Mouse (Mus musculus): ENCODE measurements around the gene Gm20388. TPM values are rescaled to one million over a fixed set of nuclear protein-coding genes. Genes with fewer than 3 reads are reported as not detected.

Gm20388 gene
- polyA plus RNA-seq, 1 experiment from 2014 or later = 7.4 TPM

GRCm38 (mm10) chr8:121547132-121547531 is 1636.5 kb downstream of the Gm20388 start:
- H3K9ac ChIP-seq = no peak overlapping the region
- H3K27ac ChIP-seq = no peak overlapping the region
- no peaks in the 10 kb centered on the region for H3K4me1 ChIP-seq
- no peak overlapping the region for H3K4me3 ChIP-seq (replicated peaks)
- 14% methylated on average over 7 of the region's 7 CpGs for WGBS
- H3K36me3 ChIP-seq = peaks cover 20% of the 10 kb centered on the region
- H3K4me2 ChIP-seq = no peak overlapping the region
- no peak for ATAC-seq (replicated peaks; ENCODE audit: low FRiP score)
- no peaks in the 10 kb centered on the region for H3K9me3 ChIP-seq (replicated peaks)
- peaks cover 3% of the 10 kb centered on the region; the same call in 1 of the 2 replicates for H3K27me3 ChIP-seq

GRCm38 (mm10) chr8:121550056-121550455 is 1639.4 kb downstream of the Gm20388 start:
- 92% methylated on average over 6 of the region's 6 CpGs for WGBS
- no peak overlapping the region for H3K4me2 ChIP-seq

GRCm38 (mm10) chr8:121551065-121551985 is 1640.7 kb downstream of the Gm20388 start:
- peaks cover 61% of the 10 kb centered on the region for H3K36me3 ChIP-seq
- H3K4me1 ChIP-seq = no peaks in the 10 kb centered on the region
- H3K9me3 ChIP-seq (replicated peaks) = no peaks in the 10 kb centered on the region
- 0 out of 2 replicates have a peak, but pooled peaks cover 3% of the 10 kb centered on the region for H3K27me3 ChIP-seq
- 65% methylated on average over 24 of the region's 24 CpGs for WGBS
- ATAC-seq (replicated peaks; ENCODE audit: low FRiP score) = no peak
- H3K9ac ChIP-seq = no peak overlapping the region
- no peak overlapping the region for H3K4me3 ChIP-seq (replicated peaks)
- no peak overlapping the region for H3K4me2 ChIP-seq
- H3K27ac ChIP-seq = no peak overlapping the region

More at GRCm38 (mm10) chr8:121550056-121550455, 1639.4 kb downstream of the Gm20388 start:
- no peak overlapping the region for H3K9ac ChIP-seq
- no peak overlapping the region for H3K27ac ChIP-seq
- H3K4me3 ChIP-seq (replicated peaks) = no peak overlapping the region
- H3K4me1 ChIP-seq = no peaks in the 10 kb centered on the region
- ATAC-seq (replicated peaks; ENCODE audit: low FRiP score) = no peak
- no peaks in the 10 kb centered on the region for H3K9me3 ChIP-seq (replicated peaks)
- peaks cover 3% of the 10 kb centered on the region; the same call in 1 of the 2 replicates for H3K27me3 ChIP-seq
- peaks cover 50% of the 10 kb centered on the region for H3K36me3 ChIP-seq

- no peak overlapping the region for H3K27ac ChIP-seq
- H3K9me3 ChIP-seq (replicated peaks) = no peaks in the 10 kb centered on the region
- H3K4me1 ChIP-seq = no peaks in the 10 kb centered on the region
- H3K9ac ChIP-seq = no peak overlapping the region
- peaks cover 66% of the 10 kb centered on the region for H3K36me3 ChIP-seq
- H3K27me3 ChIP-seq = no peaks in the 10 kb centered on the region
- 87% methylated on average over 9 of the region's 9 CpGs for WGBS
- H3K4me2 ChIP-seq = no peak overlapping the region
- no peak overlapping the region for H3K4me3 ChIP-seq (replicated peaks)
- ATAC-seq (replicated peaks; ENCODE audit: low FRiP score) = no peak
Observed at GRCm38 (mm10) chr8:121552506-121552905, 1641.9 kb downstream of the Gm20388 start.

DNA sequence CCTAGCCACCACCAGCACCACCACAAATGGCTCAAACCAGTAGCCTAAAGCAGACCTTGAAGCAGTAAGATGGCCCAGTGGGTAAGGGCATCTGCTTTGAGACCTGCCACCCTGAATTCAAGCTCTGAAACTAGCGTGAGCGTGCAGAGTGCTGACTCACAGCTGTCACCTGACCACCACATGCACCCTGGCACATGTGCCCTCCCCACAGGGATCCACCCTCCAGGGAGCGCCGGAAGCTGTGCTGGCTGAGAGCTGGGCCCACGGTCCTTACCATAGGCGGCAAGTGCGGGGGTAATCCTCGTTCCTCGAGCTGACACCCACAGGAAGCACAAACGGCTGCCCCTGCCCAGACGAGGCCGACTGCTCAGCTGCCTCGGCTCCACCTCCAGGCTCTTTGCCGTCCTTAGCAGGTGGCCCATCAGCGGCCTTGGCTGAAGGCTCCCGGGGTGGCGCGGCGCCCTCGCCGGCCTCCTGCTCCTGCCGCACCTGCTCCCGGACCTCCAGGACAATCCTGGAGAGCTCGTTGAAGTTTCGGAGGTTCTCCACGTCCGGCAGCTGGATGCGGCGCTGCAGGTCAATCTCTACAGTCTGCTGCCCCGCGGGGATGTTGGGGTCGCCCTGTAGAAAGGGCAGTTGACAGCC is 1643.3 kb downstream of the Gm20388 start:
- Histone ChIP-seq H3K4me1 (no peaks in the 10 kb centered on the region), H3K36me3 (peaks cover 79% of the 10 kb centered on the region), H3K27ac (no peak overlapping the region), H3K9ac (no peak overlapping the region), H3K9me3 (replicated peaks) (no peaks in the 10 kb centered on the region), H3K4me2 (no peak overlapping the region), H3K4me3 (replicated peaks) (no peak overlapping the region), H3K27me3 (no peaks in the 10 kb centered on the region)
- ATAC-seq (replicated peaks; ENCODE audit: low FRiP score) = no peak
- WGBS = 91% methylated on average over 32 of the region's 32 CpGs

GRCm38 (mm10) chr8:121557746-121558145 is 1647.1 kb downstream of the Gm20388 start:
- no peak overlapping the region for H3K27ac ChIP-seq
- H3K36me3 ChIP-seq = peaks cover 63% of the 10 kb centered on the region
- no peak overlapping the region for H3K9ac ChIP-seq
- H3K27me3 ChIP-seq = no peaks in the 10 kb centered on the region
- 80% methylated on average over 11 of the region's 11 CpGs for WGBS
- H3K4me3 ChIP-seq (replicated peaks) = no peak overlapping the region
- no peaks in the 10 kb centered on the region for H3K4me1 ChIP-seq
- no peak overlapping the region for H3K4me2 ChIP-seq
- no peaks in the 10 kb centered on the region for H3K9me3 ChIP-seq (replicated peaks)
- no peak for ATAC-seq (replicated peaks; ENCODE audit: low FRiP score)

DNA sequence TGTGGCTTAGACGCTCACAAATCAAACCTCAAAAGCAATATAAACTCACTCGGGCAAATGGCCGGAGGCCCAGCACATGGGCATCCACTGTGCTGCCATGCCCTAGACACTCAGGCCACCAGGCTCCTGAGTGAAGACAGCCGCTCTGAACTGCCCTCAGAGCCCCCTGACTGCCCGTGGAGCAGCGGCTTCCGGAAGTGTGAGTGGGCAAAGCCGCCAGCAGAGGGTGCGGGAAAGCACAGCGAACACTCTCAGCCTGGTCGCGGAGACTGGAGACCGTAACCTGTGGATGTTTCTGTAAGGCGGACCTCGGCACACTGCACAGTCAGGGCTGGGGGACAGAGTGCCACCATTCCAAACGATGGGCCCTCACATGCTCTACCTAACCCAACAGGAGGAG is 1647.9 kb downstream of the Gm20388 start:
- ATAC-seq (replicated peaks; ENCODE audit: low FRiP score) = no peak
- no peaks in the 10 kb centered on the region for H3K27me3 ChIP-seq
- peaks cover 61% of the 10 kb centered on the region for H3K36me3 ChIP-seq
- H3K27ac ChIP-seq = no peak overlapping the region
- 86% methylated on average over 16 of the region's 16 CpGs for WGBS
- H3K4me2 ChIP-seq = no peak overlapping the region
- H3K9ac ChIP-seq = no peak overlapping the region
- no peak overlapping the region for H3K4me3 ChIP-seq (replicated peaks)
- H3K9me3 ChIP-seq (replicated peaks) = no peaks in the 10 kb centered on the region
- H3K4me1 ChIP-seq = 0 out of 2 replicates have a peak, but pooled peaks cover 3% of the 10 kb centered on the region

DNA sequence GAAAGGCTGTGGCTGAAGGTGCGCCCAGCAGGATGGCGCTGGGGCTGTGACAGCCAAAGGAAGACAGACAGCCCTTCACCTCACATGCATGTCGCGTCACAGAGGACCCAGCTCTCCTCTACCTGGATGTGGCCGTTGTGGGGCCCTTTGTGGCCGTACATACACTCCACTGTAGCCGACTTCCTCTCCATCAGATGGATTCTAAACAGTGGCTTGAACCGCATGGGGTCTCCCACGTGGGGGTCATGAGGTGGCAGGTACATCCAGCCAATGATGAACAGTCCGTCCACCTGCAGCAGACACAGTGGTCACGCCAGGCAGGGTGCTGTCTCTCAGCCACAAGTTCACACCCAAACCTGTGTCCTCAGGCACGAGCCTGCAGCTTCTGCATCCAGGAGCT is 1649.2 kb downstream of the Gm20388 start:
- no peak for ATAC-seq (replicated peaks; ENCODE audit: low FRiP score)
- H3K36me3 ChIP-seq = peaks cover 51% of the 10 kb centered on the region
- no peak overlapping the region for H3K4me2 ChIP-seq
- H3K4me3 ChIP-seq (replicated peaks) = no peak overlapping the region
- no peaks in the 10 kb centered on the region for H3K9me3 ChIP-seq (replicated peaks)
- 0 out of 2 replicates have a peak, but pooled peaks cover 3% of the 10 kb centered on the region for H3K4me1 ChIP-seq
- H3K27ac ChIP-seq = no peak overlapping the region
- 89% methylated on average over 12 of the region's 12 CpGs for WGBS
- H3K9ac ChIP-seq = no peak overlapping the region
- no peaks in the 10 kb centered on the region for H3K27me3 ChIP-seq

GRCm38 (mm10) chr8:121560432-121561100 is 1649.9 kb downstream of the Gm20388 start:
- Histone ChIP-seq H3K27ac (no peak overlapping the region), H3K4me2 (no peak overlapping the region), H3K27me3 (no peaks in the 10 kb centered on the region), H3K36me3 (peaks cover 51% of the 10 kb centered on the region), H3K4me3 (replicated peaks) (no peak overlapping the region), H3K9ac (no peak overlapping the region), H3K4me1 (0 out of 2 replicates have a peak, but pooled peaks cover 3% of the 10 kb centered on the region), H3K9me3 (replicated peaks) (no peaks in the 10 kb centered on the region)
- no peak for ATAC-seq (replicated peaks; ENCODE audit: low FRiP score)
- 92% methylated on average over 7 of the region's 7 CpGs for WGBS

DNA sequence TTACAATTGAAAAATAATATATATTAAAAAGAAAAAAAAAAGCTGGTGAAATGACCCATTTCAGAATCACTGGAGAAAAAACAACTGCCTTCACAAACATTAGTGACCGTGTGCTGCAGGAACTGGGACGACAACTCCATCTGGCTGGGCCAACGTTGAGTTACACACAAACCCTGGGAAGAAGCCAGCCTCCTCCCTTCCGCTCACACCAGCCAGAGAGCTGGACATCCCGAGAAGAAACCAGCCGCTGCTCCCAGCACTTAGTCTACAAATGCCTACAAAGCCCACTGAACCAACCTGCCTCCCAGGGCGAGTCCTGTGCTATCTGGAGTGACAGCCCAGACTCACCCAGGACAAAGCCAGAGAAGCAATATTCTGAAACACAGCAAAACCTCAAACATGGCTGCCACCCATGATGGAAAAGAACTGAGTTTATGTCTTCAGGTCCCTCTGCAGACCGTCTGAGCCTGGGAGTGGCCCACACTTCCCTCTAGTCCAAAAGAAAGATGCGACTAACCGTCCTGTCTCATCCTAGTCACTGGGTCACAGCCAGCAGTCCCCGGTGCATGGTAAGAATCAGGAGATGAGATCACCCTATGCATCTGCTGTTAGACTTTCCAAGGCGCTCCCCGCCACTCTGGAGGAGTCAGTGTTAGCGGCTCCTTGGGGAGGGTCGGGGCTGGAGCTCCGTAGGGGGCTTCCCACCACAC is 1651.2 kb downstream of the Gm20388 start:
- H3K36me3 ChIP-seq = peaks cover 45% of the 10 kb centered on the region
- ATAC-seq (replicated peaks; ENCODE audit: low FRiP score) = no peak
- H3K4me2 ChIP-seq = no peak overlapping the region
- 0 out of 2 replicates have a peak, but pooled peaks cover 3% of the 10 kb centered on the region for H3K4me1 ChIP-seq
- no peaks in the 10 kb centered on the region for H3K27me3 ChIP-seq
- no peaks in the 10 kb centered on the region for H3K9me3 ChIP-seq (replicated peaks)
- H3K4me3 ChIP-seq (replicated peaks) = no peak overlapping the region
- 81% methylated on average over 16 of the region's 16 CpGs for WGBS
- H3K27ac ChIP-seq = no peak overlapping the region
- no peak overlapping the region for H3K9ac ChIP-seq

DNA sequence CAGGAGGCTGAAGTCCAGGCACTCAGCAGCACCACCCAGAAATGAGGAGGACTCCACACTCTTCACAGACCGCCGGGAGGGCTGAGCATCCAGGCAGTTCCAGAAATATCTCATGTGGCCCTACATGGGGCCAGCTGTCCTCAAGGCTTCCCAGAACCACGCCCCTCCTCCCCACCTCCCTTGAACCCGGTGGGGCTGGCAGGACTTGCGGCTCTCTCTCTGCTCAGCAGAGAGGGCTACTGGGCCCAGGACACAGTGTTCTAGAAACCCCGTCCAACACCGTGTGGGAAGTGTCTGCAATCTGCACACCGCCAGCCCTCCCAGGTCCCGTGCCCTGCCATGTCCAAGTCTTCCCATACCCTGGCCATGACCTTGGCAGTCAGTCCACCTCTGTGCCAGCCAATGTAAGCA is 1652.3 kb downstream of the Gm20388 start:
- Histone ChIP-seq H3K9ac (no peak overlapping the region), H3K4me2 (no peak overlapping the region), H3K4me3 (replicated peaks) (no peak overlapping the region), H3K27me3 (no peaks in the 10 kb centered on the region), H3K9me3 (replicated peaks) (no peaks in the 10 kb centered on the region), H3K4me1 (0 out of 2 replicates have a peak, but pooled peaks cover 3% of the 10 kb centered on the region), H3K36me3 (peaks cover 40% of the 10 kb centered on the region), H3K27ac (no peak overlapping the region)
- WGBS = 86% methylated on average over 9 of the region's 9 CpGs
- no peak for ATAC-seq (replicated peaks; ENCODE audit: low FRiP score)
